Mouse (Mus musculus) forebrain, embryonic 12.5 days (tissue): ENCODE results near the gene Trmt13. TPM values are rescaled to one million over a fixed set of nuclear protein-coding genes. Genes with fewer than 3 reads are reported as not detected.

Source experiments
- ATAC-seq: fragments of 200-750 bp; cut with Nextera tagmentation; 2 replicates; pipeline ENCODE4 v1.8.0; 2017; ENCODE audit warnings: moderate TSS enrichment; ENCODE audit not compliant: low FRiP score
- H3K27ac ChIP-seq: fragments of 300-500 bp; sonication (generic); 2 replicates; pipeline ENCODE4 v1.5.1; 2016; ENCODE audit warnings: mild to moderate bottlenecking
- H3K27me3 ChIP-seq: fragments of 300-500 bp; sonication (generic); 2 replicates; pipeline ENCODE4 v1.6.1; 2016; ENCODE audit warnings: mild to moderate bottlenecking
- H3K36me3 ChIP-seq: fragments of 300-500 bp; sonication (generic); replicated peaks from 2 replicates; pipeline ENCODE4 v1.6.1; 2016; ENCODE audit warnings: mild to moderate bottlenecking
- H3K4me1 ChIP-seq: fragments of 300-500 bp; sonication (generic); 2 replicates; pipeline ENCODE4 v1.6.1; 2016
- H3K4me2 ChIP-seq: fragments of 300-500 bp; sonication (generic); 2 replicates; pipeline ENCODE4 v1.6.1; 2016; ENCODE audit warnings: mild to moderate bottlenecking, moderate library complexity
- H3K4me3 ChIP-seq: fragments of 300-500 bp; sonication (generic); replicated peaks from 2 replicates; pipeline ENCODE4 v1.5.1; 2016; ENCODE audit warnings: mild to moderate bottlenecking
- H3K9ac ChIP-seq: fragments of 300-500 bp; sonication (generic); 2 replicates; pipeline ENCODE4 v1.6.1; 2016; ENCODE audit warnings: mild to moderate bottlenecking
- H3K9me3 ChIP-seq: fragments of 300-500 bp; sonication (generic); 2 replicates; pipeline ENCODE4 v1.6.1; 2016
- WGBS: fragments of 180-500 bp; shearing (Covaris S2); methylation state at CpG from one replicate; pipeline ENCODE4 v1.1.7; 2016; 5-methylcytosine and 5-hydroxymethylcytosine counted together
- polyA plus RNA-seq: library from polyadenylated mRNA; unstranded; fragments of >200 nt; fragmentation: Nextera tagmentation; extraction: Ambion mirVana; gene quantifications from 2 replicates; pipeline ENCODE4 v1.2.1, GENCODE M21; 2016

The Trmt13 gene
- polyA plus RNA-seq, 1 experiment from 2014 or later = 30.7 TPM

DNA sequence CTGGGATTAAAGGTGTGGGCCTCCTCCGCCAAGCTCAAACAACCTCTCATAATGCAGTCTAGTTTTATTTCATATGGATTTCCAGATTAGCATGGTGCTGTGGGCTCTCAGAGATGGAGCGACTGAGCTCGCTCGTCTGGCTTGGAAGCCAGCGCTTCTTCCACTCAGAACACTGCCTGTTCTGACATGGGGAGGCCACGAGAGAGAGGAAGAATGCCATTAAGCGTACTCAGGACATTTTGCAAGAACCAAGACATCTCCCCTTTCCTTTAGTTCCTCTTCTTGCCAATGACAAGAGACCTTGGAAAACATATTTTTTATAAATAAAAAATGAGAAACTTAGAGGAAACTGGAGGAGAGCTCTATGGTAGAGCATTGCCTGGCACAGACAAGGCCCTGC, 34.4 kb upstream of the Trmt13 start:
- Histone ChIP-seq H3K9ac (no peak overlapping the region), H3K27ac (no peak overlapping the region), H3K9me3 (no peaks in the 10 kb centered on the region), H3K4me1 (peaks cover 13% of the 10 kb centered on the region), H3K4me2 (no peak overlapping the region), H3K4me3 (no peak overlapping the region), H3K36me3 (peaks cover 32% of the 10 kb centered on the region), H3K27me3 (no peaks in the 10 kb centered on the region)
- ATAC-seq = no peak
- WGBS = 91% methylated on average over 7 of the region's 7 CpGs

DNA sequence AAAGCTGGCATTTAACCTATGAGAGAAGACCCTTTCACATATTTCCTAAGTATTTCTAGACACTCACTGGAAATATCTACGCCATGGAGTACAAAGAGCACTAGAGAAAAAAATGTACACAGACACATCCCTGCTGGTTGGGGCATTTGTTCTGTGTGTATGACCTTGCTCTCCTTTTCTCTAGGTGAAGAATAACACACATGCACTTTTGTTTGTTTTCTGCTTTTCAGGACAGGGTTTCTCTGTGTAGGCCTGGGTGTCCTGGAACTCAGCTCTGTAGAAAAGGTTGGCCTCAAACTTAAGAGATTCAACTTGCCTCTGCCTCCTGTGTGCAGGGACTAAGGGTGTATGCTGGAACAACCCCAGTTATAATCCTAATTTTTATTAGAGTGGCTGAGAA, 32.0 kb upstream of the Trmt13 start:
- H3K4me3 ChIP-seq = no peak overlapping the region
- no peak overlapping the region for H3K27ac ChIP-seq
- no peaks in the 10 kb centered on the region for H3K27me3 ChIP-seq
- WGBS = 96% methylated on average over 1 of the region's 1 CpGs
- no peak overlapping the region for H3K9ac ChIP-seq
- no peaks in the 10 kb centered on the region for H3K4me1 ChIP-seq
- no peak overlapping the region for H3K4me2 ChIP-seq
- peaks cover 52% of the 10 kb centered on the region for H3K36me3 ChIP-seq
- no peaks in the 10 kb centered on the region for H3K9me3 ChIP-seq
- ATAC-seq = no peak

DNA sequence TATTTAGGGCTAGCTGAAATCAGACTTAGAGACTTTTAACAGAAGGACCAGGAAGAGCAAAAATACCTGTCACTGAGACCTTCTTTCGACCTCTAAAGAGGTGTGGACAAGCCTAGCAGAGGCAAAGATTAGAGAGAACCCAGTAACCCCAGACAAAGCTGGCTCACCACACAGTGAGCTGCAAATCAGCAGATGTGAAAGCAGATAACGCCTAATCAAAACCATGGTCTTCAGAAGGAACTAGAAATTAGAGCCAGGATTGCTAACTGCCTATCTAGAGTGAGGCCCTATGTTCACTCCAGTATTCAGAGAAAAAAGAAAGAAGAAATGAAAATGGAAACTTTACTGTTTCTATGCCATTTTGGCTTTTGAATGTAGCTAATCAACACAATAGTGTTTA, 28.0 kb upstream of the Trmt13 start:
- no peak overlapping the region for H3K9ac ChIP-seq
- no peak overlapping the region for H3K4me3 ChIP-seq
- no peaks in the 10 kb centered on the region for H3K4me1 ChIP-seq
- no peak overlapping the region for H3K4me2 ChIP-seq
- no peaks in the 10 kb centered on the region for H3K9me3 ChIP-seq
- H3K27ac ChIP-seq = no peak overlapping the region
- peaks cover 79% of the 10 kb centered on the region for H3K36me3 ChIP-seq
- no peak for ATAC-seq
- no peaks in the 10 kb centered on the region for H3K27me3 ChIP-seq
- WGBS = 95% methylated on average over 2 of the region's 2 CpGs

DNA sequence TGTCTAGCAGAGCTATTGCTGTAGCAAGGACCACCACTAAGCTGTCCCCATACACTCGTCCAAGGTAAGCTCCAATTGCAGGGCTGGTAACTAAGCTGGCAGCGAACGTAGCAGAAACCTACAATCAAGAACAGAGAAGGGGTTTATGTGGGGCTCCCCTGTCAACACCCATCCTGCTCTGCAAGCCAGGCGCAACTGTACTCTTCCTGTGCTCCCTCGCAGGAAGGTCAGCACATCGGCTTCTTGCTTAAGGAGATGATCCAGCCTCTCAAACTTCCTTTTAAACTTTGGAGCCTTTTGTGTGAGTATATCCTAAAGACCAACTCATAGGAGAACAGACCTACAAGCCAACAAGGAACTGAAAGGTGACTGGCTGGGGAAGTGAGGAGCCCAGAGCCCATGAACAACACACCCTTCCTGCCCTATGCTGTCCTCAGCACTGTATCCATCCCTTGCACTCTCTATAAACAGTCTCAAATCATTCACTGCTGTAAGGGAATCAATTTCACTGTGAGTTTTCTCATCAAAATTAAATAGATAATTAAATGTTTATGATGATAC, 27.5 kb upstream of the Trmt13 start:
- H3K9me3 ChIP-seq = no peaks in the 10 kb centered on the region
- 94% methylated on average over 6 of the region's 6 CpGs for WGBS
- no peak overlapping the region for H3K27ac ChIP-seq
- no peaks in the 10 kb centered on the region for H3K4me1 ChIP-seq
- ATAC-seq = no peak
- no peak overlapping the region for H3K4me3 ChIP-seq
- H3K27me3 ChIP-seq = no peaks in the 10 kb centered on the region
- H3K4me2 ChIP-seq = no peak overlapping the region
- H3K36me3 ChIP-seq = peaks cover 83% of the 10 kb centered on the region
- no peak overlapping the region for H3K9ac ChIP-seq

DNA sequence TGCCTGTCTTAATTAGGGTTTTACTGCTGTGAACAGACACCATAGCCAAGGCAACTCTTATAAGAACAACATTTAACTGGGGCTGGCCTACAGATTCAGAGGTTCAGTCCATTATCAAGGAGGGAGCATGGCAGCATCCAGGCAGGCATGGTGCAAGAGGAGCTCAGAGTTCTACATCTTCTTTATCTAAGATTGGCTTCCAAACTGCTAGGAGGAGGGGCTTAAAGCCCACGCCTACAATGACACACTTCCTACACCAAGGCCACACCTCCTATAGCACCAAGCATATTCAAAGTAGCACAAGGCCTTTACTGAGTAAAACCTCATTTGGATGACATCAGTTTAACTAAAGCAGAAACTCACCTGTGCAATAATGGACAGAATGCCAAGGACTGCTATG, 25.6 kb upstream of the Trmt13 start:
- Histone ChIP-seq H3K9ac (no peak overlapping the region), H3K27me3 (no peaks in the 10 kb centered on the region), H3K36me3 (peaks cover 86% of the 10 kb centered on the region), H3K9me3 (no peaks in the 10 kb centered on the region), H3K4me1 (no peaks in the 10 kb centered on the region), H3K27ac (no peak overlapping the region), H3K4me2 (no peak overlapping the region), H3K4me3 (no peak overlapping the region)
- WGBS = 92% methylated on average over 1 of the region's 1 CpGs
- no peak for ATAC-seq

DNA sequence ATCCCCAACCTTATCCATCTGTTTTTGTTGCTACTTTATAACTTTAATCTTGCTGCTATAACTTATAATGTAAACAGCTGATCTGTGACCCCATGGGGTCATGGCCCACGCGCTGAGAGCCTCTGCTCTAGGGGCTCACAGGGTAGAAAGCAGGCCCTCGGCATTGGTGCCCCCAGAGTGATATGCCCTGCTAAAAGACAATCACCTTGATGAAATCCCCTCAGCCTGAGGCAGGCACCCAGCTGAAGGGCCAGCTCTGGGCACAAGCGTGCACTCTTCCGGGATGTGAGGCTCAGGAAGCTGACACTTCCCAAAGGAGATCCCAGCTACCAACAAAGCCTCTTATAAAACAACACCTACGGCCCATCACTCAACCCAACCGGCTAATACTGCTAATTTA, 24.2 kb upstream of the Trmt13 start:
- H3K9ac ChIP-seq = no peak overlapping the region
- H3K27ac ChIP-seq = no peak overlapping the region
- no peak for ATAC-seq
- no peak overlapping the region for H3K4me2 ChIP-seq
- H3K36me3 ChIP-seq = peaks cover 90% of the 10 kb centered on the region
- WGBS = 91% methylated on average over 7 of the region's 7 CpGs
- no peaks in the 10 kb centered on the region for H3K27me3 ChIP-seq
- no peaks in the 10 kb centered on the region for H3K4me1 ChIP-seq
- H3K9me3 ChIP-seq = no peaks in the 10 kb centered on the region
- H3K4me3 ChIP-seq = no peak overlapping the region

DNA sequence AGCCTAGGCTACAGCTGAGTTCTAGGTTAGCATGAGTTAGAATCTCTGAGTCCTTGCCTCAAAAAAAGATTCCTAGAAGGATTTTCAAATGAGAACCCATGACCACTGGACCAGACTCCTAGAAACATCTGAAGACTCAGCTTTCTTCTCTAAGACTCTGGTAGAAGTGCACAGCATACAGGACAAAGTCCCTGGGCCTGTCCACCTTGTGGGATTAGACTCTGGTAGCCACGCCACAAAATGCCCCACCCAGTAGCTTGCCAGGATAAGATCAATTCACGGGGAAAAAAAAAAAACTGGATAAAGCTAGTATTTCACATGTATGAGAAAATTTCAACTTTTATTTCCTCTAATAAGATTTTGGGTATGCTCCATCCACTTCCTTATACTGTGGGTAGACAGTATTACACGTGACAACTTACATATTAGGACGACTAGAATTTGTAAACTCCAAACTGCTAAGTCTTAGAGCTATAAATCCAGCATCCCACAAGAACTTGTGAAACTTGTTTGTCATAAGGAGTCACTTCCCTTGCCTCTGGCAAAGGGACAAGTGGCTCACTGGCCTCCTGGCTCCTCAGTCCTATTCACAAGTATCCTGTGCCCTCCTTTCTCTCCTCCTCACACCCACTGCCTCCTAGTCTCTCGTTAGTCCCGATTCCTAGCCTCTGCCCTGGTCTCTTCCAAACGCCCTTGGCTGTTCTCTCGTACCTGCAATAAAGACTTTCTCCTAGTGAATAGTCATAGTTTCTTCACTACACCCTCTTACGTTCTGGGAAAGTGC, 23.5 kb upstream of the Trmt13 start:
- ATAC-seq = no peak
- no peaks in the 10 kb centered on the region for H3K9me3 ChIP-seq
- H3K4me3 ChIP-seq = no peak overlapping the region
- no peaks in the 10 kb centered on the region for H3K4me1 ChIP-seq
- H3K4me2 ChIP-seq = no peak overlapping the region
- no peak overlapping the region for H3K9ac ChIP-seq
- 83% methylated on average over 9 of the region's 9 CpGs for WGBS
- H3K27ac ChIP-seq = no peak overlapping the region
- no peaks in the 10 kb centered on the region for H3K27me3 ChIP-seq
- H3K36me3 ChIP-seq = peaks cover 89% of the 10 kb centered on the region

DNA sequence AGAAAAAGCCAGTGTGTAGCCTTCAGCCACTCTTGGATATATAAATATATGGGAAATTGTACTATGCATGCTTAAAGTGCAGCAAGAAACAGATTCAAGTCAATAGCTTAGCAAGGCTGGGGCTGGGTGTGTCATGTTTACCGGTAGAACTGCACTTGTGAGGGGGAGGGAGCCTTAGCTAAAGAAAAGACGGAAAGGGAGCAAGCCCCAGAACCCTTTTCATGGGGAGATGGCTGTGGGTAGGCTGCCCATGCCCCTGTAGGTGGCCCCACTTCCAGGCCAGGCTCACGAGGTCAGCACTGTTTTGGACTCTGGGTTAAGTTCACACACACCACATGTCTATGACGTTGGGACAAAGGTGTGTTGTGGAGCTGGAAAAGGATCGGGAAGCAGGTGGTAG, 21.4 kb upstream of the Trmt13 start:
- Histone ChIP-seq H3K4me1 (no peaks in the 10 kb centered on the region), H3K36me3 (peaks cover 84% of the 10 kb centered on the region), H3K4me3 (no peak overlapping the region), H3K9ac (no peak overlapping the region), H3K4me2 (no peak overlapping the region), H3K9me3 (no peaks in the 10 kb centered on the region), H3K27me3 (no peaks in the 10 kb centered on the region), H3K27ac (no peak overlapping the region; the same call in 1 of the 2 replicates)
- ATAC-seq = no peak
- WGBS = 74% methylated on average over 5 of the region's 5 CpGs

DNA sequence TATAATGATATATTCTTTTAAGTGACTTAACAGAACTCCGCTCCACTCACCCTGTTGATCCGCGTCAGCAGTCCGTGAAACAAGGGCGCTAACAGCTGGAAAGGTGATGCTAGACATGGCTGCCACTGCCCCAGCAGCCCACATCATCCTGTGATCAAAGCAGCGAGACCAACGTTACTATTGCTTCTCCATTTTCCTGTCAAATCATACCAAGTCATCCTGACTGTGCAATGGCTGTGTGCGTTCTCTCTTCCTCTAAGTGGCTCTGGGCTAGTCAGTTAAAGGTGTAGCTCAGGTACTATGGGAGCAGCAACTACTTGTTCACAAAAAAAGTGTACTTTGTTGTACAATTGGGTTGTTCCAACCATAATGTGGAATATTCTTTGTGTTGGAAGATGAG, 20.5 kb upstream of the Trmt13 start:
- H3K27me3 ChIP-seq = no peaks in the 10 kb centered on the region
- no peaks in the 10 kb centered on the region for H3K9me3 ChIP-seq
- peaks cover 80% of the 10 kb centered on the region for H3K36me3 ChIP-seq
- H3K4me2 ChIP-seq = no peak overlapping the region
- H3K9ac ChIP-seq = no peak overlapping the region
- no peaks in the 10 kb centered on the region for H3K4me1 ChIP-seq
- H3K27ac ChIP-seq = no peak overlapping the region
- ATAC-seq = no peak
- 96% methylated on average over 8 of the region's 8 CpGs for WGBS
- H3K4me3 ChIP-seq = no peak overlapping the region

DNA sequence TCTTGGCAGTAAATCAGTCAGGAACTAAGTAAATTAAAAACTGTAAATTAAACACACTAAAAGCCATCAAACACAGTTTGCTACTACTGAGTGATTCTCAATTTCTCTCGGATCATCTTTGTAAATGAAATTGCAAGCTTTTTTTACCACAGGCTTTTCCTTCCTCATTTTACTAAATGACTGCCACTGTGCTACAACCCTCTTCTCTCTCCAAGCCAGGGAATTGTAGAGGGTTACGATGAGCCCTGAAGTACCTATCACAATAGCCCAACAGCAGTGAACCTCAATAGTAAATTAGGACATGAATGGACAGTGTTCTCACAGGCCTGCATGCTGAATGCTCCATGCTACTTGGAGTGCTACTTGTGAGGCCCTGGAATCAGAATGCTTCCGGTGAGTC, 19.7 kb upstream of the Trmt13 start:
- H3K9ac ChIP-seq = no peak overlapping the region
- H3K4me3 ChIP-seq = no peak overlapping the region
- ATAC-seq = no peak
- H3K4me2 ChIP-seq = no peak overlapping the region
- H3K36me3 ChIP-seq = peaks cover 73% of the 10 kb centered on the region
- no peak overlapping the region for H3K27ac ChIP-seq
- WGBS = 86% methylated on average over 3 of the region's 3 CpGs
- H3K4me1 ChIP-seq = no peaks in the 10 kb centered on the region
- no peaks in the 10 kb centered on the region for H3K9me3 ChIP-seq
- no peaks in the 10 kb centered on the region for H3K27me3 ChIP-seq

DNA sequence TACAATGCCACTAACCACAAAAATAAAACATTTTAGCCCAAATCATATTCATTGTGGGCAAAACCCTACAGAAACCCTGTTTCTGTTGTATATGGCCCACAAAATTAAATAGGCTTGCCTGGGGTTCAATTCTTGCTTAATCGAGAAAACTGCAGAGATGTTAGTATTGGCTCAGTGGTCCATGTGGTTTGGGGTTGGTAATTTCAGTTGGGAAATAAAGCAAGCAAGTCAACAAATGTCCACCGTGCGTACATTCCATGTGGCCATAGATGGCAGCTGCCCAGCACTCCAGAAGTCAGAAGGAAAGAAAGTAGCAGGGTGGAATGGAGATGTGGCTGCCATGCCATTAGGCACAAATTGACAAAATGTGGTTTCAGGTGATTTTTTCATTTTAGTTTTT, 18.6 kb upstream of the Trmt13 start:
- H3K4me2 ChIP-seq = no peak overlapping the region
- H3K9ac ChIP-seq = no peak overlapping the region
- no peaks in the 10 kb centered on the region for H3K4me1 ChIP-seq
- no peaks in the 10 kb centered on the region for H3K27me3 ChIP-seq
- no peak overlapping the region for H3K27ac ChIP-seq
- ATAC-seq = no peak
- no peaks in the 10 kb centered on the region for H3K9me3 ChIP-seq
- H3K4me3 ChIP-seq = no peak overlapping the region
- WGBS = 92% methylated on average over 3 of the region's 3 CpGs
- peaks cover 65% of the 10 kb centered on the region for H3K36me3 ChIP-seq

DNA sequence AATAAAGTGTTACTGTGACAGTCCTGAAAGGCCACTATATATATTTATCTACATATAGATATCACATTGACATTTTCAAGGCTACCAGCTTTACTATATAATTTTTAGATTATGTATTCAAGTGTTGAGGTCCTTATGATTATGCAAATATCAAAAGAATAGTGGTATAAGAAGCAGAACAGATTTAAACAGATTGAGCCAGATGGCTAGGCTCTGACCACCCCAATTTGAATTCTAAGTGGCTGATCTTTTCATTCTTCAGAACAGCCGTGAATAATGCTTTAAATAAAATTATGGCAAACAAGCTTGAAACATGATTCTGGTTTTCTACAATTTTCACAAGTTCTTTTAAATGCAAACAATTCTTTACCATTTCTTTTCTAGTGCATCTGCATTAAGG, 17.1 kb upstream of the Trmt13 start:
- 68% methylated on average over 1 of the region's 1 CpGs for WGBS
- Histone ChIP-seq H3K9ac (no peak overlapping the region), H3K36me3 (peaks cover 54% of the 10 kb centered on the region)

DNA sequence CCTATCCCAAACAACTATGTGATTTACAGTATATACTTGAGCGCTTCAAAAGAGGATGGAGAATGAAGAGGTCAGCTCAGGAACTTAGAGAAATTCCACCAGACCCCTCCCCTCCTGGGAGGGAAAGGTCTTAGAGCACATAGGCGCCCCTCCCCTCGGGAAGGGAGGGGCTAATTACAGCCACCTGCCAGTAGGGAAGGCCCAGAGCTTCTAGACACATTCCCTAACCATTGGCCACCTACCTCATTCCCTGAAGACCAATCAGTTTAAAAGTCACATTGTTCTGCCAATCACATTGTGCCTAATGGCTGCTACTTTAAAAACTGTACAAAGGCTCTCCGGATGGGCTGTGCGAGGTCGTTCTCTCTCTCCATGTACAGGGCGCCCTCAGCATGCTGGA, 8.3 kb upstream of the Trmt13 start:
- WGBS = 95% methylated on average over 7 of the region's 7 CpGs
- no peak overlapping the region for H3K9ac ChIP-seq
- no peak for ATAC-seq
- H3K27ac ChIP-seq = no peak overlapping the region
- no peaks in the 10 kb centered on the region for H3K4me1 ChIP-seq
- peaks cover 41% of the 10 kb centered on the region for H3K36me3 ChIP-seq
- H3K4me2 ChIP-seq = no peak overlapping the region
- no peaks in the 10 kb centered on the region for H3K27me3 ChIP-seq
- H3K4me3 ChIP-seq = no peak overlapping the region
- no peaks in the 10 kb centered on the region for H3K9me3 ChIP-seq

More for the DNA sequence above, 17.1 kb upstream of the Trmt13 start:
- no peak for ATAC-seq
- no peak overlapping the region for H3K4me2 ChIP-seq
- no peaks in the 10 kb centered on the region for H3K4me1 ChIP-seq
- H3K4me3 ChIP-seq = no peak overlapping the region
- no peaks in the 10 kb centered on the region for H3K9me3 ChIP-seq
- H3K27ac ChIP-seq = no peak overlapping the region
- no peaks in the 10 kb centered on the region for H3K27me3 ChIP-seq
